Mouse (Mus musculus) small intestine, adult 2 months (tissue): ENCODE results near the gene Smu1. TPM values are rescaled to one million over a fixed set of nuclear protein-coding genes. Genes with fewer than 3 reads are reported as not detected.

Source experiments
- H3K27ac ChIP-seq: fragments of 200-500 bp; 2 replicates; pipeline ENCODE4 v1.5.1; 2012; ENCODE audit warnings: low read depth, low read length, control low read depth, inconsistent platforms; ENCODE audit not compliant: insufficient read depth
- H3K27me3 ChIP-seq: fragments of 200-500 bp; 2 replicates; pipeline ENCODE4 v1.6.1; 2012; ENCODE audit warnings: mild to moderate bottlenecking, moderate library complexity, low read length, inconsistent platforms; ENCODE audit not compliant: control insufficient read depth, insufficient read depth
- H3K36me3 ChIP-seq: fragments of 200-500 bp; 2 replicates; pipeline ENCODE4 v1.6.1; 2012; ENCODE audit warnings: mild to moderate bottlenecking, low read length, control low read depth, inconsistent platforms; ENCODE audit not compliant: control insufficient read depth, insufficient read depth
- H3K4me1 ChIP-seq: fragments of 200-500 bp; 2 replicates; pipeline ENCODE4 v1.6.1; 2012; ENCODE audit warnings: low read length, inconsistent platforms, mixed read lengths; ENCODE audit not compliant: control insufficient read depth, insufficient read depth, insufficient read length
- H3K4me3 ChIP-seq: fragments of 200-500 bp; 2 replicates; pipeline ENCODE4 v1.5.1; 2012; ENCODE audit warnings: low read depth, mild to moderate bottlenecking, control low read depth, inconsistent platforms, low read length, moderate library complexity
- CTCF ChIP-seq: fragments of 200-500 bp; IDR thresholded peaks from 2 replicates; pipeline ENCODE4 v1.5.1; 2012; ENCODE audit warnings: low read depth, mild to moderate bottlenecking, control low read depth, inconsistent platforms, low read length, moderate library complexity, mixed read lengths; ENCODE audit not compliant: insufficient replicate concordance, insufficient read length; ENCODE audit errors: extremely low read depth
- POLR2A ChIP-seq: fragments of 200-500 bp; IDR thresholded peaks from 2 replicates; pipeline ENCODE4 v1.6.1; 2012; ENCODE audit warnings: low read depth, mild to moderate bottlenecking, control low read depth, inconsistent platforms, low read length, moderate library complexity
- WGBS: fragments of 180-500 bp; shearing (Covaris S2); methylation state at CpG from one replicate; pipeline ENCODE4 v1.1.7; 2018; 5-methylcytosine and 5-hydroxymethylcytosine counted together
- polyA plus RNA-seq: library from polyadenylated mRNA; depleted of rRNA; stranded (reverse); fragments of >200 nt; gene quantifications from 2 replicates; pipeline ENCODE4 v1.2.3, GENCODE M21; 2012

The Smu1 gene
- polyA plus RNA-seq, 1 experiment = 9.6 TPM

DNA sequence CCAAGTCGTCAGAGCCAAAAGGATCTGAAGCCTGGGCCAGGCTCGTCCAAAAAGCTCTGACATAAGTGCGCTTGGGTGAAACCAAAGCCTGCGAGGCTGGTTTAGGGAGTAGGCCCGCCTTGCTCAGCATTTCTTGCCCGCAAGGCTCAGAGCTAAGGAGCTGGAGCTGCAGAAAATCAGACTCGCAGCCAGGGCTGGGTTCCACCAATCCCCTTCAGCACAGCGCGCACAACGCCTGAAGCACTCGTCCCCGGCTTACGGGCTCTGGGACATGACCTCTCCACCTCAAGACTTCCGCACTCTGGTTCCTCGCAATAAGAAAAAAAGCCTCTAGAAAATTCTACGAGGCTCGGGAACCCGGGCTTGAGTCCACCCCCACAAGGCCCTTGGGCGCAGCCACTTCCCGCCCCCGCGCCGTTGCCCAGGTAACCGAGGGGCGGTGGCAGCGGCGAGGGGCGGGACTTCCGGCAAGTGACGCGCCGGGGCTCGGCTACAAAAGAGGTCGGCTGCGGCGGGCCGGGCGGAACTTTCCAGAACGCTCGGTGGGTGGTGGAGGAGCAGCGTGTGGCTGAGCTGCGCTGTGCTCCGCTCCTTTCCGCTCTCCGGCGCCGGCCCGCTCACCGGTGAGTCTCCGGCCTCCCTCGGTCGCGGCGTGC, 35.6 kb downstream of the Smu1 start, which contains the start of gene Dnaja1:
Gene Dnaja1 (plus strand): TSS at position 140 of the 656 bp plus-strand sequence.
- Histone ChIP-seq H3K4me1 (peaks cover 5% of the 10 kb centered on the region; the same call in 1 of the 2 replicates), H3K36me3 (peaks cover 14% of the 10 kb centered on the region), H3K27me3 (no peaks in the 10 kb centered on the region), H3K4me3 (peak within 1 kb of the TSS; percentile 88), H3K27ac (peak within 1 kb of the TSS; percentile 100)
- peak; percentile 89 for TF ChIP-seq POLR2A
- TF ChIP-seq CTCF = no peak
- WGBS = under 1% methylated on average over 54 of the region's 54 CpGs

DNA sequence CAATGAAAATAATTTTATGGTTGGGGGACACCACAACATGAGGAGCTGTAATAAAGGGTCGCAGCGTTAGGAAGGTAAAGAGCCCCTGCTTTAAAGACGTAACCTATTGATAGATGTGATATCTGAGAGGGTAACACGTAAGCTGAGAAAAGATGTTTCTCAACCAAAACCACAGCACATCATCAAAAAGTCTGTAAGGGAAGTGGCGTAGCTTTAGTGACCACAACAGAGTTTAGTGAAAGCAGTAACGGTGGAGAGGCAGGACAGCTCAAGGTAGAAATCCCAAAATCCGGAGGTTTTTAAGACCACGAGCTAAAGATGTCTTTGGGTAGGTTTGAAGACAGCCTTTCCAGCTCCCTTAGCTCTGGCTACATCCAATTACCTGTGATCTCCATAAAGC, 36.8 kb downstream of the Smu1 start:
- H3K4me1 ChIP-seq = peaks cover 5% of the 10 kb centered on the region; the same call in 1 of the 2 replicates
- no peak overlapping the region for H3K4me3 ChIP-seq
- TF ChIP-seq POLR2A = no peak
- no peak for TF ChIP-seq CTCF
- 93% methylated on average over 8 of the region's 8 CpGs for WGBS
- H3K36me3 ChIP-seq = peaks cover 6% of the 10 kb centered on the region
- H3K27me3 ChIP-seq = no peaks in the 10 kb centered on the region; the same call in 1 of the 2 replicates
- H3K27ac ChIP-seq = peak overlapping the region; percentile 100

DNA sequence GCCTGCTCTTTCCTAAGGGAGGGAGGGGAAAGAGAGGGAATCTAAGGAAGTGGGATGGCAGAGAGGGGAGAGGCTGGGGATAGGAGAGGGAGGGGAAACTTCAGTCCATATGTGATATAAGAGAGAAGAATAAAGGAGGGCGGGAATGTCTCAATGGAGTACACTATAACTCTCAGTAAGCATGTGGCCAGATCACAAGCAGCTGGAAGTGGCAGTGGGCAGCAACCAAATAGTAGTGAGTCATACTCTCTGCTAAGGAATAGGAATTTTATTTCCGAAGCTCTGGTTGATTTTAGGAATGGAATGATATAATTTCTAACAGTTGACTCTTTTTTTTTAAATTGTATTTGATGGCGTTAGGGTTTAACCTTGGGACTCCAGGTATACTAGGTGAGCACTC, 40.6 kb downstream of the Smu1 start:
- TF ChIP-seq POLR2A (no peak), CTCF (no peak)
- WGBS = 89% methylated on average over 3 of the region's 3 CpGs

DNA sequence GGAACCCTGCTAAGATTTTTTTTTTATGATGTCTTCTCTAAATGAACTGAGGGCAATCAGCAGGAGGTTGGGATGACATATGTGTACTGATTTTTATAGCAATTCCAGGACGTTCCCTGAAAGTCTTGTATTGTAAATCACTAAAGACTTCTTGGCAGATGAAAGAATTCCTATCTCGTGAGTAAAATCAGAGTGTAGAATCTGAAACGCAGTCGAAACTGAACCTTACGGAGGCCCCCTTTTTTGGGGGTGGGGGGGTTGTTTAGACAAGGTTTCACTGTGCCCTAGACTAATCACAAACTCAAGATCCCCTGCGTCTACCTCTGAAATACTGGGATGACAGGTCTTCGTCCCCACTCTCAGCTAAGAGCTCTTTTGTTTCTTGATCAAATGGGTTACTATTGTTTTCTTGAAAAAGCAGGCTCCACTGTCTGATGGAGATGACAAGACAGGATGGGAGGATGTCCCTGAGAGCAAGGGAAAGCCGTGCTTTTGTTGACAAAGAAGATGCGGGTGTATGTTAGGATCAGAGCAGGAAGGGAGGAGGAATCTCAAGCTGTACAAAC, 53.9 kb downstream of the Smu1 start:
- Histone ChIP-seq H3K36me3 (no peaks in the 10 kb centered on the region), H3K4me3 (no peak overlapping the region; the same call in 1 of the 2 replicates), H3K27ac (peak overlapping the region; percentile 96), H3K27me3 (no peaks in the 10 kb centered on the region), H3K4me1 (peaks cover 22% of the 10 kb centered on the region; the same call in 1 of the 2 replicates)
- no peak for TF ChIP-seq CTCF
- TF ChIP-seq POLR2A = no peak
- WGBS = 16% methylated on average over 9 of the region's 9 CpGs

More for the DNA sequence above, 40.6 kb downstream of the Smu1 start:
- H3K4me3 ChIP-seq = no peak overlapping the region
- H3K4me1 ChIP-seq = peaks cover 5% of the 10 kb centered on the region; the same call in 1 of the 2 replicates
- H3K27me3 ChIP-seq = no peaks in the 10 kb centered on the region; the same call in 1 of the 2 replicates
- no peak overlapping the region for H3K27ac ChIP-seq
- no peaks in the 10 kb centered on the region for H3K36me3 ChIP-seq

DNA sequence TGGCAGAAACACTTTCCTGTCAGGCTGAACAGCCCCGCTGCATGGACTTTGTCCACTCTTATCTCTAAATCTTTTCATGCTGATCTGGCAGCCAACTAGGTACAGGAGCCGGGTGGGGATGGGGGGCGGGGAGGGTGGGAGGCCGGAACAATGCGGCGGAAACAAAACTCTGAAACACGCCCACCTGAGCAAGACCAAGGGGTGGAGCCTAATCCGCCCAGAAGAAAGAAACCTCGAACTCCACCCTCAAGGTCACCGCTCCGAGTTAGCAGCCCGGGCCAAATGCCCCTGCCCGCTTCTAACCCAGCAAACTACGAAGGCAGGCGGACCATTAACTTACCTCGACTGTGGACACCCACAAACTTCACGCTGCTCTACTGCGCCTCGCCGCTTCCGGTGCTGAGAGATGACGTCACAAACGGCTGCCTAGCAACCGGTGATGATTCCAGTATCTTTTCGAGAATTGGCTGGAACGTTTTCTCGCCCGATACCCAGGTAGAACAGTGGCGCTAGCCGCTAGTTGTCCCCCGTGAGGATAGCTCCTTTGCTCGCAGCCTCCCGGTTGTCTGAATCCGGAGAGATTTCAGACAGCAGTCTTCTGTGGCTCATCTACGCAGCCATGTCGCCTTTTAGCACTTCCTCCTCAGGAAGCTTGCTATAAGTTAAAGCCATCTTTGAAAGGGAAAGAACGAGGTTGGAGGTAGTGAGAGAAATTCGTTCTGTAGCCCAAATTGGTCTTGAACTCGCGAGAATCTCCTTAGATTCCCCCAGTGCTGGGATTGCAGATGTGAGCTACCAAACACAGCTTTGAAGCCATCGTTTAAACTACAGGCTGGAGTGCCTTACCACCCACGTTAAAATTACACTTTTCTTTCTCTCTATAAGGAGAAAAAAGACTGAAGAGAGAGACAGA, 54.7 kb downstream of the Smu1 start, which contains the start of gene Aptx:
Gene Aptx (minus strand): TSS at position 398 of the 913 bp plus-strand sequence.
- Histone ChIP-seq H3K27me3 (no peaks in the 10 kb centered on the region), H3K4me3 (peak within 1 kb of the TSS; percentile 65), H3K4me1 (peaks cover 22% of the 10 kb centered on the region; the same call in 1 of the 2 replicates), H3K27ac (peak within 1 kb of the TSS; percentile 96), H3K36me3 (no peaks in the 10 kb centered on the region)
- under 1% methylated on average over 42 of the region's 42 CpGs for WGBS
- TF ChIP-seq CTCF (peak; percentile 10; the same call in 1 of the 2 replicates), POLR2A (peak; percentile 93)

DNA sequence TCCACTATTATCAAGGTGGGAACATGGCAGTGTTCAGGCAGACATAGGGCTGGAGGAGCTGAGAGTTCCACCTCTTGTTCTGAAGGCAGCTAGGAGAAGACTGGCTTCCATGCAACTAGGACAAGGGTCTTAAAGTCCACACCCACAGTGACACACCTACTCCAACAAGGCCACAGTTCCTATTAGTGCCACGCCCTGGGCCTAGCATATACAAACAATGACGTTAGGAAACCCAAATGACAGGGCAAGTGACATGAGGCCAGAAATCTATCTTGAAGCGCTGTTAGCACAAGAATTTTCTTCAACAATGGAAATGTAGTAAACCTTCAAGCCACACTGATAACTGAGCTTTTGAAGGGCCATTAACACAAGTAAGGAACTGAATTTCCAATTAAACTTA, 55.9 kb downstream of the Smu1 start:
- H3K36me3 ChIP-seq = 0 out of 2 replicates have a peak, but pooled peaks cover under 1% of the 10 kb centered on the region
- H3K4me3 ChIP-seq = no peak overlapping the region
- TF ChIP-seq CTCF (no peak), POLR2A (no peak)
- peak overlapping the region; percentile 92 for H3K27ac ChIP-seq
- WGBS = 38% methylated on average over 3 of the region's 3 CpGs
- H3K27me3 ChIP-seq = no peaks in the 10 kb centered on the region
- peaks cover 22% of the 10 kb centered on the region; the same call in 1 of the 2 replicates for H3K4me1 ChIP-seq

DNA sequence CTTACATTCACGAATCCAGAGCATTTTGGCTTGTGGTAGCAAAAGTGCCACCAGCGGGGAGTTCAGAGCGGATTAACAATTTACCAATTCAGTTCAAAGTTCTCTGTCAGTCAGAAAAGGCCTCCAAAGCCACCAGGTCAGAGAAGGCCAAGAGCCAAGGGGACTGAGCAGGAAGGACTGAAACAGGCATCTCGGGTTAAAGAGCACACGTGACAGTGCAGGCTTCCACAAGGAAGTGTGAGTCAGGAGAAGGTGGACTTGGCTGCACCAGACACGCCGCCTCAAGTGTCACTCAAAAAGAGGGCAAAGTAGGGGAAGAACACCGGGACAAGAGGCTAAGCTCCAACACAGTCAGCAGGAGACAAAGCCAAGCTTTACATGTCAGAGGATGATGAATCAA, 57.5 kb downstream of the Smu1 start:
- Histone ChIP-seq H3K4me3 (no peak overlapping the region), H3K36me3 (peaks cover 9% of the 10 kb centered on the region), H3K4me1 (peaks cover 22% of the 10 kb centered on the region; the same call in 1 of the 2 replicates), H3K27me3 (no peaks in the 10 kb centered on the region), H3K27ac (peak overlapping the region; percentile 92)
- no peak; the same call in 1 of the 2 replicates for TF ChIP-seq POLR2A
- no peak for TF ChIP-seq CTCF
- 23% methylated on average over 8 of the region's 8 CpGs for WGBS
